Mouse (Mus musculus): ENCODE data around the gene Inka2. TPM values are rescaled to one million over a fixed set of nuclear protein-coding genes. Genes with fewer than 3 reads are reported as not detected.

Gene Inka2
- polyA plus RNA-seq, 1 experiment from 2014 or later, result 1.5 TPM

- no peak for ATAC-seq (ENCODE audit: insufficient number of reproducible peaks, insufficient read depth, low FRiP score, low TSS enrichment, low read depth)
- peaks cover 67% of the 10 kb centered on the region for H3K36me3 ChIP-seq
- no peaks in the 10 kb centered on the region for H3K9me3 ChIP-seq
- 90% methylated on average over 7 of the region's 7 CpGs for WGBS
- no peak overlapping the region for H3K9ac ChIP-seq
- no peak overlapping the region for H3K27ac ChIP-seq
- H3K4me3 ChIP-seq, result no peak overlapping the region
- H3K4me2 ChIP-seq, result no peak overlapping the region
- no peaks in the 10 kb centered on the region for H3K4me1 ChIP-seq
- no peaks in the 10 kb centered on the region for H3K27me3 ChIP-seq
Measured at GRCm38 (mm10) chr3:105680346-105680745, 24.1 kb upstream of the Inka2 start.

GRCm38 (mm10) chr3:105686394-105687323 lies 17.7 kb upstream of the Inka2 start:
- H3K27ac ChIP-seq, result peak overlapping the region; percentile 80
- peaks cover 29% of the 10 kb centered on the region for H3K36me3 ChIP-seq
- H3K27me3 ChIP-seq, result no peaks in the 10 kb centered on the region
- H3K9me3 ChIP-seq, result no peaks in the 10 kb centered on the region
- H3K4me1 ChIP-seq, result peaks cover 7% of the 10 kb centered on the region
- WGBS, result 7% methylated on average over 60 of the region's 60 CpGs
- ATAC-seq (ENCODE audit: insufficient number of reproducible peaks, insufficient read depth, low FRiP score, low TSS enrichment, low read depth), result no peak
- H3K9ac ChIP-seq, result peak overlapping the region; percentile 95
- peak overlapping the region; percentile 68 for H3K4me2 ChIP-seq
- peak overlapping the region; percentile 96 for H3K4me3 ChIP-seq

- Histone ChIP-seq H3K9me3 (no peaks in the 10 kb centered on the region), H3K4me2 (peak within 1 kb of the TSS; percentile 68), H3K4me3 (peak within 1 kb of the TSS; percentile 96), H3K27me3 (no peaks in the 10 kb centered on the region), H3K4me1 (peaks cover 7% of the 10 kb centered on the region), H3K27ac (peak within 1 kb of the TSS; percentile 80), H3K9ac (peak within 1 kb of the TSS; percentile 95), H3K36me3 (peaks cover 23% of the 10 kb centered on the region)
- WGBS, result under 1% methylated on average over 72 of the region's 72 CpGs
- peak; percentile 95 for ATAC-seq (ENCODE audit: insufficient number of reproducible peaks, insufficient read depth, low FRiP score, low TSS enrichment, low read depth)
Measured at GRCm38 (mm10) chr3:105687324-105688060, 16.9 kb upstream of the Inka2 start, which contains the start of gene Ddx20. TSS of gene Ddx20 (minus strand) at chr3:105687574.

- H3K4me3 ChIP-seq, result no peak overlapping the region
- no peak for ATAC-seq (ENCODE audit: insufficient number of reproducible peaks, insufficient read depth, low FRiP score, low TSS enrichment, low read depth)
- WGBS, result 84% methylated on average over 2 of the region's 2 CpGs
- H3K4me1 ChIP-seq, result peaks cover 7% of the 10 kb centered on the region
- no peaks in the 10 kb centered on the region for H3K9me3 ChIP-seq
- H3K27ac ChIP-seq, result no peak overlapping the region
- no peak overlapping the region for H3K4me2 ChIP-seq
- H3K9ac ChIP-seq, result no peak overlapping the region
- H3K36me3 ChIP-seq, result peaks cover 13% of the 10 kb centered on the region
- peaks cover 6% of the 10 kb centered on the region for H3K27me3 ChIP-seq
Measured at GRCm38 (mm10) chr3:105688536-105688935, 15.9 kb upstream of the Inka2 start.

- H3K4me1 ChIP-seq, result peaks cover 10% of the 10 kb centered on the region
- no peaks in the 10 kb centered on the region for H3K36me3 ChIP-seq
- H3K4me3 ChIP-seq, result no peak overlapping the region
- ATAC-seq (ENCODE audit: insufficient number of reproducible peaks, insufficient read depth, low FRiP score, low TSS enrichment, low read depth), result no peak
- no peak overlapping the region for H3K4me2 ChIP-seq
- no peak overlapping the region for H3K27ac ChIP-seq
- H3K9ac ChIP-seq, result no peak overlapping the region
- WGBS, result 74% methylated on average over 14 of the region's 14 CpGs
- peaks cover 27% of the 10 kb centered on the region for H3K27me3 ChIP-seq
- H3K9me3 ChIP-seq, result no peaks in the 10 kb centered on the region
Measured at GRCm38 (mm10) chr3:105693327-105694080, 10.9 kb upstream of the Inka2 start.

- peak overlapping the region; percentile 38; the same call in 1 of the 2 replicates for H3K9ac ChIP-seq
Measured at GRCm38 (mm10) chr3:105695476-105696386, 8.7 kb upstream of the Inka2 start.

GRCm38 (mm10) chr3:105696387-105697147 lies 7.8 kb upstream of the Inka2 start:
- Histone ChIP-seq H3K27me3 (peaks cover 27% of the 10 kb centered on the region), H3K4me1 (peaks cover 10% of the 10 kb centered on the region), H3K9me3 (no peaks in the 10 kb centered on the region), H3K36me3 (no peaks in the 10 kb centered on the region), H3K4me2 (peak overlapping the region; percentile 46), H3K9ac (peak overlapping the region; percentile 38; the same call in 1 of the 2 replicates), H3K27ac (no peak overlapping the region), H3K4me3 (no peak overlapping the region)
- 66% methylated on average over 17 of the region's 17 CpGs for WGBS
- ATAC-seq (ENCODE audit: insufficient number of reproducible peaks, insufficient read depth, low FRiP score, low TSS enrichment, low read depth), result no peak

More at GRCm38 (mm10) chr3:105695476-105696386, 8.7 kb upstream of the Inka2 start:
- WGBS, result 25% methylated on average over 20 of the region's 20 CpGs
- Histone ChIP-seq H3K9me3 (no peaks in the 10 kb centered on the region), H3K4me2 (peak overlapping the region; percentile 46), H3K27me3 (peaks cover 27% of the 10 kb centered on the region), H3K27ac (no peak overlapping the region), H3K4me1 (peaks cover 10% of the 10 kb centered on the region), H3K4me3 (peak overlapping the region; percentile 5), H3K36me3 (no peaks in the 10 kb centered on the region)
- ATAC-seq (ENCODE audit: insufficient number of reproducible peaks, insufficient read depth, low FRiP score, low TSS enrichment, low read depth), result no peak

- no peak for ATAC-seq (ENCODE audit: insufficient number of reproducible peaks, insufficient read depth, low FRiP score, low TSS enrichment, low read depth)
- H3K27ac ChIP-seq, result no peak overlapping the region
- H3K27me3 ChIP-seq, result peaks cover 32% of the 10 kb centered on the region
- no peak overlapping the region for H3K4me2 ChIP-seq
- no peak overlapping the region for H3K4me3 ChIP-seq
- H3K36me3 ChIP-seq, result no peaks in the 10 kb centered on the region
- peaks cover 10% of the 10 kb centered on the region for H3K4me1 ChIP-seq
- H3K9ac ChIP-seq, result no peak overlapping the region
- H3K9me3 ChIP-seq, result no peaks in the 10 kb centered on the region
- WGBS, result 74% methylated on average over 5 of the region's 5 CpGs
Measured at GRCm38 (mm10) chr3:105697148-105697441, 7.3 kb upstream of the Inka2 start.

GRCm38 (mm10) chr3:105698311-105698710 lies 6.1 kb upstream of the Inka2 start:
- Histone ChIP-seq H3K9me3 (no peaks in the 10 kb centered on the region), H3K27ac (no peak overlapping the region), H3K36me3 (no peaks in the 10 kb centered on the region), H3K4me1 (peaks cover 10% of the 10 kb centered on the region), H3K9ac (no peak overlapping the region), H3K4me2 (no peak overlapping the region), H3K27me3 (peaks cover 36% of the 10 kb centered on the region), H3K4me3 (no peak overlapping the region)
- WGBS, result 81% methylated on average over 1 of the region's 1 CpGs
- ATAC-seq (ENCODE audit: insufficient number of reproducible peaks, insufficient read depth, low FRiP score, low TSS enrichment, low read depth), result no peak

GRCm38 (mm10) chr3:105699241-105699933 lies 5.0 kb upstream of the Inka2 start:
- Histone ChIP-seq H3K4me1 (peaks cover 15% of the 10 kb centered on the region), H3K27ac (no peak overlapping the region), H3K4me2 (no peak overlapping the region), H3K9me3 (no peaks in the 10 kb centered on the region), H3K9ac (no peak overlapping the region), H3K4me3 (no peak overlapping the region), H3K27me3 (peaks cover 36% of the 10 kb centered on the region), H3K36me3 (no peaks in the 10 kb centered on the region)
- 46% methylated on average over 3 of the region's 3 CpGs for WGBS
- no peak for ATAC-seq (ENCODE audit: insufficient number of reproducible peaks, insufficient read depth, low FRiP score, low TSS enrichment, low read depth)
